Mouse (Mus musculus) thymus, adult 2 months (tissue): ENCODE data around the gene Gli2.

Experiments
- CTCF ChIP-seq: fragments of 200-500 bp; IDR thresholded peaks from 2 replicates; pipeline ENCODE4 v1.5.1; 2012; ENCODE audit warnings: mild to moderate bottlenecking, control low read depth, low read length, moderate library complexity, borderline replicate concordance; ENCODE audit not compliant: control insufficient read depth, poor library complexity, insufficient read depth; ENCODE audit errors: extremely low read depth
- POLR2A ChIP-seq: fragments of 200-500 bp; IDR thresholded peaks from 2 replicates; pipeline ENCODE4 v1.6.1; 2012; ENCODE audit warnings: mild to moderate bottlenecking, low read length, control low read depth, moderate library complexity; ENCODE audit not compliant: control insufficient read depth, poor library complexity, insufficient read depth; ENCODE audit errors: extremely low read depth

DNA sequence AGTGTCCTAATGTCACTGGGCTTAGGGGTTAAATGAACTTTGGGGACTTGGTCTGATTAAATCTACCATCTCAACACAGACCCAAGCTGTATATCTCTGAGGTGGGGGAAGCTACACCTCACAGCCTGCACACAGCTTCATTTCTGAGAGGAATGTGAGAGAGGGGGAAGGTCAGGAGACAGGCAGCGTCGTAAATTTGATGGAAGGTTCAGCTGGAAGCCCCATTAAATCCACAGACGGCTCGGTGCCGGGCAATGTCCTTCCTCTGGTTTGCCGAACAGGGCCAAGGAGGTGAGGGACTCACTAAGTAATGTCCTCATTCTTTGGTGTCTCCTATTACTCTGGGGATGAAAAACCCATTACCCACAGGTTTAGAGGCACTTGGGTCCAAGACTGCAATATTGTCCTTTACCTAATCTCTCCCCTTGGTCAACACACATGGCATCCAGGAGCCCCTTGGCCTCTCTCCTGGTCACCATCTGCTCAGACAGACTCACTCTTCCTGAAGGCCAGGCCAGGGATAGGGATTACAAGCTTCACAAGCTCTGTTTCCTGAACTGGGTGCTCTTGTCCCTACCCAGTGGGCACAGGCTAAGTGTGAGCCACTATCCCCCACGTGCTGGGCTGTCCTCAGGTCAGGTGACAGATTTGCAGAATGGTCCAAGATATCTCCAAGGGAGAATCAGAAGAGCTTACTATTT, 135.7 kb downstream of the Gli2 start:
- TF ChIP-seq CTCF (no peak), POLR2A (no peak)
